Mouse (Mus musculus) adrenal gland, postnatal 4 days (tissue): Measurements from ENCODE around the gene Aldoc. TPM values are rescaled to one million over a fixed set of nuclear protein-coding genes. Genes with fewer than 3 reads are reported as not detected.

Experiments used
- DNase-seq, 2 experiments: peaks; one replicate each; pipeline ENCODE4 v3.0.0; 2021 to 2022; ENCODE audit warnings: low spot score in 2 of 2, mixed read lengths in 2 of 2
- total RNA-seq, 2 experiments: library from RNA; stranded (reverse); gene quantifications; 2 replicates each; pipeline ENCODE4 v1.2.3; 2021

The Aldoc gene
- total RNA-seq, 2 experiments from 2014 or later = 15.3 to 16.2 TPM

GRCm38 (mm10) chr11:78358330-78359007 lies 35.7 kb downstream of the Aldoc start:
- no peak for DNase-seq

DNA sequence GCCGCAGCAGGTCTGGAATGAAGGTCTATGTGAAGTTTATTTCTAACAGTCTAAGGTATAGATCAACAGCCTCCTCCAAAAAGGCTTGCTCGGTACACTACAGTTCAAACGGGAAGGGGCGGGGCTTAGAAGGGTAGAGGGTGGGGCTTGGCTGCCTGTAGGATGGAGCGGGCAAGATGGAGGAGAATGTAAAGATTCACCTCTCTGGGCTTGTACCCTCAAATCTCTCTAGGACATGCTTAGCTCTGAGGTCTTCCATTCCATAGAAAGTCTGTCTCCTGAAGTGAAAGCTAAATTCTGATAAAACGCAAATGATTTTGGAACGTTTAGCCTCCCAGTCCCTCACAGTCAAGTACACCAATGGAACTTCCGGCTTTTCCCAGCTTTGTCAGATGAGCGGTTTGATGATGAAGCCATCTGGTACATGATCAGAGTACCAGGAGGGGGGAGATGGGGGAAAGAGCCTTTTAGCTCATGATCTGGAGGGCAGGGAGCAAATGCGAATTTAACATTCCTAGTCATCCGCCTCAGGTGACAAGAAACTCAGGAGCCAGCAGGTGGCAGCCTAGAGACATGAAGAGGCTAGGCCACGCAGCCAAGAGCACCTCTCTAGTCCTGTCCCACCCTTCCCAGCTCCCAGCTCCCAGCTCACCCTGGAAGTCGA lies 37.5 kb downstream of the Aldoc start:
- no peak for DNase-seq

DNA sequence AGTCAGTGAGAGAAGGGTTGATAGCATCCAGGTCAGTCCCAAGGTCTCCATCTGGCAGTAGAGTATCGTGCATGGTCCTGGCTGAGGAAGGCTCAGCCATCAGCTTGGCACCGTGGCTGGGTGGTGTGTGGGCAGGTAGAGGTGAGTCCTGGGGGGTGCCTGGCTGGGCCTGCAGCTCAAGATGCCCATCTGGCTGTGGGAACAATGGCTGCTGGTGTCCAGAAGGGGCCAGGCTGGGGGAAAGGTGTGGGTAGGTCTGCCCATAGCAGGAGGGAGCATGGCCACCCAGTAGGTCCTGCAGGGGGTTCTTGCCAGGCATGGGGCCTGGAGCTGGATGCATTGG lies 38.0 kb downstream of the Aldoc start:
- no peak for DNase-seq

GRCm38 (mm10) chr11:78363309-78364007 lies 40.7 kb downstream of the Aldoc start:
- DNase-seq = no peak

DNA sequence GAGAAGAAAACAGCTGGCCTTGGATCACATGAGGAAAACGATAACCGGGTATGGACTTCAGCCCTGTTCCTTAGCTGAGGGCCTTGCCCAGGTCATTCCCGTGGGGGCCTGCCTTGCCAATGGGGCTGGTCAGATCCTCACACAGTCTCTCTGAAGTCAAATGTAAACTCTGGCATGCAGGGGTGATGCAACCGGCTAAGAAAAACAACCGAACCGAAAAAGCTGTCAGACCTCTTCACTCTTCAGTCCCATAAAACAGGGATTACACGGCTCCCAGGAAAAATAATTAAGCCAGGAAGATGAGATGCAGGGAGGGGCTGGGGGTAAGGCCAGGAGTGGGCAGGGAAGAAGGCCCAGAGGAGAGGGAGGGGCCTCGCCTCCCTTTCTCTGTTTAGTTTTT lies 41.3 kb downstream of the Aldoc start:
- no peak for DNase-seq

DNA sequence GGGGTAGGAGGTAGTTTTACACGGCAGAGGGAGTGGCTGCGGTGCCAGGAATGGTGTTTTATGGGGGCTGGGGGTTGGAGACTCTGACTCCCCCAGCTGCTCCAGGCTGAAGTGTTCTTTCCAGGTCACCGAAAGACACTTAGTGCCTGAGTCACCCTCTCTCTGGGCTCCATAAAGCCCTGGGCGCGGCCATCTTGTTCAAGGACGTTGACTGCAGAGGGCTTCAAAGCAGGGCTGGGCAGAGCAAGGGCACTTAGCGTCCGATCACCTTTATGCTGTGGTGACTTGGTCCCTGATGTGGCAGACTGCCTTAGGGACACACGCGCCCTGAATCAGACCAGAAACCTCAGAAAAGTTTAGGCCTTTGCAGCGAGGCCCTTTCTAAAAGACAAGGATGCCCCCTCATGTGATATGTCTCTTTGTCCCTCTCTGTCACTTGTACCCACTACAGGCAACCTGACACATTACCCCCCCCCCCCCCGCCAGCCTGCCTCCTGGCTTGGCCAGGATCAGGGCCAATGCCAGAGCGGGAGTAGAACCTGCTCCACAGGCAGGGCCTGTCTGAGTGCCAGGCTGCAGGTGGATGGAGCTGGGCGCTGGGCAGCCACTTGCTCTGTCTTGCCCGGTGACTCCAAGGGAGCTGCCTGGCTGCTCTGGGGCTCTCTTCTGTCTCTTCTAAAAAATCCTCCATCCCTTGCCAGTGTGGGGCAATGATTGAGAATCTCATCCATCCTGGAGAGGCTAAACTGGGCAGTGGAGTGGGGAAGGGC lies 44.9 kb downstream of the Aldoc start:
- no peak for DNase-seq

GRCm38 (mm10) chr11:78370389-78370788 lies 47.6 kb downstream of the Aldoc start:
- DNase-seq = no peak

- no peak for DNase-seq
These were observed 48.9 kb downstream of the Aldoc start for GRCm38 (mm10) chr11:78371711-78372110.

GRCm38 (mm10) chr11:78372166-78372565 lies 49.4 kb downstream of the Aldoc start:
- DNase-seq = no peak

- peak in 1 of 2 experiments; percentile 43 for DNase-seq
These were observed 49.8 kb downstream of the Aldoc start for GRCm38 (mm10) chr11:78372610-78373009.

DNA sequence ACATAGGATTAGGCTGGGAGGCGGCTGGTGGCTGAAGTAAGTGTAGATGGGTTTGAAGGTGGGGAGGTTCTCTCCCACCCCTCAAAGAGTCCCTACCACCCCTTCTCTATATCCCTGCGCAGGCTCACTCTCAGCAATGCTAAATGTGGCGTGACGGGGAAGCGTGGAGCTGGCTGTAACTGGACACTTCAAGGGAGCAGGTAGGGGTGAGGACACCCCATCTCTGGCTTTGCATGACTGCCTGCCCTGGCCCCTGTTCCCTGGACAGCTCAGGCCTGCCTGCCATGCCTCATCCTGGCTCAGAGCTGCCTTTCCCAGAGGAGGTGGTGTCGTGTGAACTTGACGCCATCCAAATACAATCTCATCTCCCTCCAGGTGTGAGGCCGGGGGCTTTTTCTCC lies 51.4 kb downstream of the Aldoc start:
- no peak for DNase-seq

Other genes with a start within 250 kb of the Aldoc start
- 10 to 100 TPM; 32.1 to 32.9 TPM for gene Eral1, start 242.6 kb upstream of the Aldoc start, total RNA-seq
- 10 to 100 TPM; 20.3 to 22.1 TPM for gene Fam222b, start 228.3 kb upstream of the Aldoc start, total RNA-seq
- gene Traf4, start 157.4 kb upstream of the Aldoc start, total RNA-seq = 10 to 100 TPM; 42.7 to 46.5 TPM
- gene Nek8, start 146.3 kb upstream of the Aldoc start, total RNA-seq = 10 to 100 TPM; 16.3 to 16.5 TPM
- gene Tlcd1, start 146.3 kb upstream of the Aldoc start, total RNA-seq = 10 to 100 TPM; 45.2 to 46.9 TPM
- 1,000 to 10,000 TPM; 2,039 to 2,132 TPM for gene Rpl23a, start 139.4 kb upstream of the Aldoc start, total RNA-seq
- 100 to 1,000 TPM; 120 to 124 TPM for gene Rab34, start 134.5 kb upstream of the Aldoc start, total RNA-seq
- 1 to 10 TPM; 7.9 to 8.8 TPM for gene Proca1, start 129.6 kb upstream of the Aldoc start, total RNA-seq
- gene Sdf2, start 77.2 kb upstream of the Aldoc start, total RNA-seq = 10 to 100 TPM; 79.3 to 87.3 TPM
- gene Supt6, start 77.0 kb upstream of the Aldoc start, total RNA-seq = 10 to 100 TPM; 63.3 to 69.2 TPM
- 100 to 1,000 TPM; 137 to 138 TPM for gene 2610507B11Rik, start 61.2 kb upstream of the Aldoc start, total RNA-seq
- 1 to 10 TPM in 1 of 2 experiments, under 1 TPM in 1; 0.73 to 1.5 TPM for gene BC030499, start 32.1 kb upstream of the Aldoc start, total RNA-seq
- gene Spag5, start 21.4 kb upstream of the Aldoc start, total RNA-seq = 10 to 100 TPM; 28.8 to 31.5 TPM
- 10 to 100 TPM; 58.2 to 58.3 TPM for gene Pigs, start 5.4 kb downstream of the Aldoc start, total RNA-seq
- gene Unc119, start 20.5 kb downstream of the Aldoc start, total RNA-seq = 10 to 100 TPM; 55.7 to 67.1 TPM
- under 1 TPM; 0.08 to 0.17 TPM for gene Foxn1, start 63.6 kb downstream of the Aldoc start, total RNA-seq
- gene Slc13a2, start 99.2 kb downstream of the Aldoc start, total RNA-seq = 1 to 10 TPM in 1 of 2 experiments, under 1 TPM in 1; 0.11 to 1.8 TPM
- 10 to 100 TPM; 15.4 to 16.7 TPM for gene Slc46a1, start 142.7 kb downstream of the Aldoc start, total RNA-seq
- 10 to 100 TPM in 1 of 2 experiments, 1 to 10 TPM in 1; 7.7 to 10.2 TPM for gene Sarm1, start 174.8 kb downstream of the Aldoc start, total RNA-seq
- gene Vtn, start 176.1 kb downstream of the Aldoc start, total RNA-seq = 100 to 1,000 TPM in 1 of 2 experiments, 10 to 100 TPM in 1; 10.1 to 212 TPM
- not detected for gene Sebox, start 180.5 kb downstream of the Aldoc start, total RNA-seq
- 10 to 100 TPM; 30.1 to 31.1 TPM for gene Tmem199, start 189.2 kb downstream of the Aldoc start, total RNA-seq
- gene Poldip2, start 189.2 kb downstream of the Aldoc start, total RNA-seq = 100 to 1,000 TPM; 153 to 166 TPM
- gene Tnfaip1, start 213.4 kb downstream of the Aldoc start, total RNA-seq = 10 to 100 TPM; 56.6 to 57.2 TPM
- gene Ift20, start 213.4 kb downstream of the Aldoc start, total RNA-seq = 10 to 100 TPM; 80.5 to 84.7 TPM
- 10 to 100 TPM; 47.1 to 60.4 TPM for gene Tmem97, start 227.8 kb downstream of the Aldoc start, total RNA-seq